Mouse (Mus musculus) neural tube, embryonic 13.5 days (tissue): Measurements from ENCODE around the gene Rps6ka3. TPM values are rescaled to one million over a fixed set of nuclear protein-coding genes. Genes with fewer than 3 reads are reported as not detected.

Experiments
- polyA plus RNA-seq: library from polyadenylated mRNA; unstranded; fragments of >200 nt; fragmentation: Nextera tagmentation; extraction: Ambion mirVana; gene quantifications from 2 replicates; pipeline ENCODE4 v1.2.1, GENCODE M21; 2015

Rps6ka3 gene
- polyA plus RNA-seq, 1 experiment from 2014 or later = 4.1 TPM

Other genes with a start within 250 kb of the Rps6ka3 start
- 108 and 118 TPM in 2 replicates for gene Eif1ax, start 161.9 kb downstream of the Rps6ka3 start, polyA plus RNA-seq
- gene Map7d2, start 204.3 kb downstream of the Rps6ka3 start, polyA plus RNA-seq = 33.8 and 34.4 TPM in 2 replicates